Comparison of ENCODE assay signal across 9 mouse cellular contexts in the genomic region with DNA sequence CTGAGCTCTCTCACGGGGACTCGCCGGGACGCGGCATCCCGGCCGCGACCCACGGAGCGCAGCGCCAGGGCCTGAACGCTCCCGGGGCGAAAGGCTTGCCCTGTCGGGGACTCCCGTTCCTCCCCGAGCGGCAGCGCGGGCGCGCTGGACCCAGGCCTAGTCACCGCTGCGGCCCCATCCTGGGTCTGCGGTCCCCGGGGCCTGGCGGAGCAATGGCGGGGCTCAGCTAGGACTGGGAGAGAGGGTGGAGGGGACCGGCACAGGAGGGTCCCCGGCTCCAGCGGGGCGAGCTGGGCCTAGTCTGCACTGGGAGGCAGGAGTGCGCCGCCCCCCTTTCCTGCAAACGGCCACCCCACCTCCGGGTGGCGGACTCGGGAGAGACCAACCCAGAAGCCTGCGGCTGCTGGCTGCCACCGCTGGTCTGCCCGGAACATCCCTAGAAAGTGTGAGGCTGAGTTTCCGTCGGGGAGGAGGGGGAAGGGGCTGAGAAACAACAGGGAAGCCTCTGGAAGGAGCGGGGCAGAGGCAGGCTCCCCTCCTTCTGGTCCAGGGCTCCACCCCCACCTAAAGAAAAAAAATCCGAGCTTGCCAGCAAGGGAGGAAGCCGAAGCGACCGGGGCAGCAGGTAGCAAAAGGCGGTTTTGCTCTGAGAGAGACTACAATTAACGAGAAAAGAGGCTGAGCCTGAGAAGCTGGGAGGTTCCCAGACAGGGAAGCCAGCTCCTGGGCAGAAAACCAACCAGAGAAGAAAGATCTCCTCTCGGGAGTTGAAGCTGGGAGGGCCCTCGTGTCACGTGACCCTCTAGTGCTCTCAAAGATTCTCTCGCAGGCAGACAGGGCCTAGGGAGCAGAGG.
DNase-seq lines count a peak whose midpoint lies in the region; ATAC-seq and TF ChIP-seq lines count a peak whose summit lies in the region.
"Had no signal": no experiment of that assay in that cellular context is flagged by ENCODE, and none has a peak within 500 bp of the region (broad histone marks: within the 10 kb centered on the region; RNA-seq: fewer than 3 reads in every experiment).

No protein-coding gene starts in this region.

- H3K27ac ChIP-seq in ES-E14 (ENCODE audit: insufficient read depth, low read depth, low read length, poor library complexity, severe bottlenecking) = no peak overlapping the region
- peak overlapping the region; percentile 100 for H3K27ac ChIP-seq in forebrain, postnatal 0 days (ENCODE audit: low read depth, low read length)
- H3K27ac ChIP-seq in layer of hippocampus, adult 2 months = peak overlapping the region; percentile 100
- H3K27ac ChIP-seq: macrophage had no signal

- H3K4me2 ChIP-seq in forebrain, postnatal 0 days (ENCODE audit: low read depth) = peak overlapping the region; percentile 83

- peak overlapping the region; percentile 67 to 75 for H3K4me3 ChIP-seq in ES-E14 (ENCODE audit: insufficient read depth in 1 of 2, low read depth in 1 of 2, low read length in 2 of 2, poor library complexity in 1 of 2, severe bottlenecking in 1 of 2)
- peak overlapping the region; percentile 76 for H3K4me3 ChIP-seq in forebrain, postnatal 0 days (ENCODE audit: low read depth, low read length)
- H3K4me3 ChIP-seq in layer of hippocampus, adult 2 months = peak overlapping the region; percentile 91
- H3K4me3 ChIP-seq in lung, adult 2 months (replicated peaks; ENCODE audit: extremely low read depth, low read depth, low read length) = peak overlapping the region; percentile 86

- peak; percentile 34; the same call in 1 of the 2 replicates for TF ChIP-seq POLR2A in lung, adult 2 months (IDR thresholded peaks at IDR 0.05; ENCODE audit: borderline replicate concordance, extremely low read depth, low read depth, low read length)

- WGBS in forebrain, postnatal 0 days = 2% methylated on average over 52 of the region's 54 CpGs
- WGBS in lung, adult 2 months = under 1% methylated on average over 54 of the region's 54 CpGs

- no peaks in the 10 kb centered on the region for H3K9me3 ChIP-seq in ES-E14 (ENCODE audit: control insufficient read depth, insufficient read depth, low read depth, low read length)
- no peaks in the 10 kb centered on the region for H3K9me3 ChIP-seq in forebrain, postnatal 0 days (ENCODE audit: low read length)

- H3K27me3 ChIP-seq in forebrain, postnatal 0 days (ENCODE audit: insufficient read depth, low read length) = no peaks in the 10 kb centered on the region

- H3K4me1 ChIP-seq in ES-E14 (ENCODE audit: control insufficient read depth in 2 of 2, insufficient read depth in 2 of 2, low read length in 2 of 2, poor library complexity in 1 of 2) = peaks cover 2 to 3% of the 10 kb centered on the region in 2 experiments; a peak in 2 of 4 replicates
- peaks cover 21% of the 10 kb centered on the region for H3K4me1 ChIP-seq in forebrain, postnatal 0 days (ENCODE audit: insufficient read depth)
- H3K4me1 ChIP-seq in lung, adult 2 months (ENCODE audit: control insufficient read depth, insufficient read depth, low read length) = peaks cover 3% of the 10 kb centered on the region; the same call in 1 of the 2 replicates

- TF ChIP-seq CTCF in forebrain, postnatal 0 days (IDR thresholded peaks at IDR 0.05; ENCODE audit: low read depth) = peak; percentile 34
- peak; percentile 15; the same call in 1 of the 2 replicates for TF ChIP-seq CTCF in layer of hippocampus, adult 2 months (conservative IDR thresholded peaks at IDR 0.05)
- no peak for TF ChIP-seq CTCF in lung, adult 2 months (IDR thresholded peaks at IDR 0.05; ENCODE audit: insufficient read depth, low read length)

- DNase-seq in ES-E14 (ENCODE audit: low read depth, low spot score) = peak; percentile 65
- peak; percentile 92 for DNase-seq in cerebellum, adult 11-12 months
- DNase-seq in forebrain, postnatal 0 days = peak; percentile 87
- DNase-seq in heart, postnatal 36 days = peak; percentile 78
- peak; percentile 76 to 88 for DNase-seq in layer of hippocampus, adult 2 months (ENCODE audit: low spot score in 2 of 2)
- DNase-seq in lung, adult 2 months = peak; percentile 76
- peak; percentile 61 for DNase-seq in ovary, postnatal 14 days (ENCODE audit: low spot score)
- peak; percentile 44 for DNase-seq in urinary bladder, adult 2 months (ENCODE audit: low spot score)

- in situ Hi-C loops in ES-E14 (cut with MboI; ENCODE audit: low sequenced_read_pairs in 2 of 2, unreplicated experiment in 2 of 2) = no loop called here

- intact Hi-C loops in heart, postnatal 36 days (cut with DNase I) = loop anchor here (10.0 kb wide), 1 partner anchor 262 kb away; a partner anchor contains a TSS

- no peaks in the 10 kb centered on the region for H3K36me3 ChIP-seq in ES-E14 (ENCODE audit: control insufficient read depth, insufficient read depth, low read length, poor library complexity, severe bottlenecking)
- H3K36me3 ChIP-seq in forebrain, postnatal 0 days (ENCODE audit: insufficient read depth) = no peaks in the 10 kb centered on the region

- ATAC-seq in forebrain, postnatal 0 days = peak; percentile 79

- H3K9ac ChIP-seq in ES-E14 (ENCODE audit: insufficient read depth, low read depth, low read length, poor library complexity, severe bottlenecking) = peak overlapping the region; percentile 76
- H3K9ac ChIP-seq in forebrain, postnatal 0 days = peak overlapping the region; percentile 97

TF ChIP-seq in ES-E14, 5 proteins besides CTCF, POLR2A, EP300 and RAD21:
- TF ChIP-seq ZNF384 (IDR thresholded peaks at IDR 0.05; ENCODE audit: low read depth, low read length) (peak; percentile 70), HCFC1 (IDR thresholded peaks at IDR 0.05; ENCODE audit: borderline replicate concordance, insufficient read depth, low read length) (no peak)
